Mouse (Mus musculus) fibroblast of lung, adult 2 months (primary cell): Measurements from ENCODE around the gene Fbxo34.
"Not testable (repeated sequence)": the region's sequence is repeated elsewhere in the genome, so short reads cannot be mapped to it uniquely, and the experiment has no call there.

ENCODE experiments used
- DNase-seq: peaks from one replicate; pipeline ENCODE4 v3.0.0-alpha.2; 2011; ENCODE audit warnings: low read depth

The Fbxo34 gene

DNA sequence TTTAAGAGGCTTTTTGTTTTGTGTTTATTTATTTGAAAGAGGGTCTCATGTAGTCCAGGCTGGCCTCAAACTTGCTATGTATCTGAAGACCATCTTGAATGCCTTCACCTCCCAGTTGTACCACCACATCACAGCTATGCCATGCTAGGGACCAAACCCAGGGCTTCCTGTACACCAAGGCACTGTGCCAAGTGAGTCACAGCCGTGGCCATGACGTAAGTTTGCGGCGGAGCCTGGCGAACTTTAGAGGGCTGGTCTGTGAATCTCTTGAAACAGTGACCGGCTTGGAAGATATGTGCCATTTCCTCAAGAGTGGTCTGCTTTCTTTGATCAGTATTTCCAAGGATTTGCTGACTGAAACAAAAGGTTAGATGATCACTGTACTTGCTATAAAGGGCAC, 68.4 kb downstream of the Fbxo34 start:
- peak; percentile 51 for DNase-seq

DNA sequence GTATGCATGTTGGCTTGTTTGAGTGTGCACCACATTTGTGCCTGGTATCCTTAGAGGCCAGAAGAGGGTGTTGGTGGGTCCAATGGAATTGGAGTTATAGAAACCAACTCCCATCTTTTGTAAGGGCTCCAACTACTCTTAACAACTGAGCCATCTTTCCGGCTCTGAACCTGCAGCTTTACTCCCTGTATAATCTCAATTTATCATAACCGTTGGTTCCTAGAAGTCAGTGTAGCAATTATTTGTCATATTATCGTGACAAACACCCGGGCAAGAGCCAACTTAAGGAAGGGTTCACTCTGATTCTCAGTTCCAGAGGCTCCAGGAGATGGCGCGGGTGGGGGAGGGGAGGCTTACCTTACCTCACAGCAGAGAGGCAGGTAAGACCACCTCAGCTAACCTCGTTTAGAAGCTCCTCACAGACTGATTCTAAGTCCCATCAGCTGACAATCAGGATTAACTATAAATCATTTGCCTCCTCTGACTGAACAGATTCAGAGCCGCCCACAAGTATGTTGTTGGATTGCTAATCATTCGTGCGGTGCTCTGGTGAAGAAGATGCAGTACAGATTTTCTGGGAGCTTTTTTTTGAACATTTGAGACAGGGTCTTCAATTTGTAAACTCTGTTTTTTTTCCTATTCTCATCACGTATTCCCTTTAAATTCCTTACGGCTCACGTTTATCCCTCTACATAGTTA, 70.7 kb downstream of the Fbxo34 start:
- DNase-seq: no peak

DNA sequence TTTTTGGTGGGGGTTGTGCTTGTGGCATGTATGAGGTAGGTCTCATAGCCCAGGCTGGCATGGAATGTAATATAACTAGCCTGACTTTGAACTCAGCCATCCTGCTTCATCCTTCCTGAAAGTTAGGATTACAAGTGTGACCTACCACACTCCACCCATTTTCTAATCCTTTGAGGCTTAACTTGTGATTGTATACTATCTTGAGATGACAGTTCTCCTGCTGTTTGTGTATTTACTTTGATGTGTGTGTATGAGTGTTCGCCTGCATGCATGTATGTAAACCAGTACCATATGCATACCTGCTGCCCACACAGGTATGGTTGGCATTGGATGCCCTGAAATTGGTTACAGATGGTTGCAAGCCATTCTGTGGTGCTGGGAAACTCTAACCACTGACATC, 71.4 kb downstream of the Fbxo34 start:
- DNase-seq: no peak

DNA sequence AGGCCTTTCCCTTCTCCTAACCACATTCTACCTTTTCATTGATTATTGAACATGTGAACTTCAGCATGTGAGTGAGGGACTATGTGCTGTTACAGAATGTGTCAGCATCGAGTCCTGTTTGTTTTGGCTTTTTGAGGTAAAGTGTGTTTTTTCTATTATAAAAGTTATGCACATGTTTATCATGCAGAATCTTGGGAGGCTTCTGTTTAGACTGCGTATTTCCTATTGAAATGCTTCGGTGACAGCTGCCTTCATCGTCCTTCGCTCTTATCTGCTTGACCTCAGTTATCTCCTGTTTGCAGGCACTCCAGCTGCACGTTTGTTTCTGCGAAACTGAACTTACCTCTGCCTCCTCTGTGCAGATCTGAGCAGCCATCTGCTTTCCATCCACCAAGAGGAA, 72.1 kb downstream of the Fbxo34 start:
- DNase-seq: no peak

DNA sequence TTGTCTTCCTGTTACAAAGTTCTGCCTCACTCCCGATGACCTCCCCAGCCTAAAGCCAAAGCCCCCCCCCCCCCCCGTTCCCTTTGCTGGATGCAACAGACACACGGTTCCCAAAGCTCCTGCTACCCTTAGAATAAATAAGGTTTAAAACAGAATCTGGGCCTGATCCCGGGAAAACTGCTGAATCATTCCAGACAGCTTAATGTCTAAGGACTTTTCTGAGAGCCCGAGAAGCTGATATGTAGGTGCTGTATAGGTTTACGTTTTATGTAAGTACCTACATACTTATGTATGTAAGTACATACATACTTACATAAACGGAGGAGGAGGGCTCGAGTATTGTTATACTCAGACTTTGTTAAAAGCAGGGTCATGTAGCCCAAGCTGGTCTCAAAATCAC, 75.2 kb downstream of the Fbxo34 start:
- DNase-seq: no peak

DNA sequence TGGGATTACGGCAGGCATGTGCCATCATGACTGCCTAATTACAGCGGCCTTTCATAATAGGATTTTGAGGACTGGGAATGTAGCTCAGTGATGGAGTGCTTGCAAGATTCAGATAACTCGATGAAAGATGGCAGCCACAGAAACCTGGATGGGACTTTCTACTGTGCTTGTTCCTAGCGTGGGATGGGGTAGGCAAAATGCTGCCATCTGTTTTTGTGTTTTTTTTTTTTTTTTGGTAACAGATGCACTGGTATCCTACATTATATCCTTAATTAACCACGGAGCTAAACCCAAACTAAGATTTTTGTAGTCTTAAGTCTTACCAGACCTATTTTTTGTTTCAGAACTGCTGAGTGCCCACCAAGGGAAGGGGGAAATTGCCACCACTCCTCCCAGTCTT, 75.6 kb downstream of the Fbxo34 start:
- DNase-seq: no peak

DNA sequence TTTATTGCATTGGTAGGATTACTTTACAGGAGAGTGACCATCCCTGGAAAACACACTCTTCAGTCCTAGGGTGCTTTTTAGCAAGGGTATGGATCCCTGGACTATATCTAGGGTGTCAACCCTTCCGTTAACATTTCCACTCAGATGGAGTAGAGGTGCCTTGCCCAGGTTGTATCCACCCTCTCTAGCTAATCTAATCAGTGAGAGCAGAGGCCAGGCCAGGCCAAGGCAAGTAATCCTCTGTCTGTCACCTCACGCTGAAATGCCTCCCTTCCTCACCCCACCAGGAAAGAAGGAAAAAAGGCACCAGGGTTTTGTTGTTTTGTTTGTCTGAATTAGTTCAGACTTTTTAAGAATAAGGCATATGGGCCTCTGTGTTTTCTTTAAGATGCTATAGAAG, 77.6 kb downstream of the Fbxo34 start:
- DNase-seq: no peak

DNA sequence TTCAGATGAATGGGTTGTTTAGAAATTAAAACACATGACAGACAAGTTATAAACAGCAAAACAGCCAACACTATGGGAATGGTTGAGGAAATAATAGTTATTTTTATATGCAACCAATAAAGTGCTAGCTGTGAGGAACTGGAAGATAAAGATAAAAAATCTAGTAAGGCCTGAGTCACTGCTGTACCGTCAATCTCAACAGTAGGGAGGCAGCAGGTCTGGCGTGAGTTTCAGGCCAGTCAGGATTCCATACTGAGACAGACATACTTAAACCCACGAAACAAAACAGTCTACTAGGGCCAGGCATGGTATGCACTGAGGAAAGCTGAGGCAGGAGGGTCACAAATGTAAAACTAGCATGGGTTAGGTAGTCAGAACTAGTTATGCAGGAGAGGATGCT, 78.1 kb downstream of the Fbxo34 start:
- no peak for DNase-seq

DNA sequence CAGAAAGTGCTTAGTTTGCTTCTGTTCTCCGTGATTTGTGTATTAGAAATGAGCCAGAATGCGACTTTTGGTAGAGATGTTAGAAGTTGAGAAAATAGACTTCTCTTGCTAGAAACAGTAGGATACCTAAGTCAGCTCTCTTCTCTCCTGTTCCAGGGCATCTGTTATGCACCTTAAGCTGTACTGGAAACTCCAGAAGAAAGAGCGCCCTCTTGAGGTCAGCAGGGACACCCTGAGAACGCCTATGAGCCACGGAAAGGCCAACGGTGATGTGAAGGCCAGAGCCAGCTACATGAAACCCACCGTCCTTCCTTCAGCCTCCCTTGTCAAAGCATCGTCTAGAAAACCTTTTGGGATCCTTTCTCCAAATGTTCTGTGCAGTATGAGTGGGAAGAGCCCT, 78.8 kb downstream of the Fbxo34 start:
- DNase-seq: peak; percentile 22

DNA sequence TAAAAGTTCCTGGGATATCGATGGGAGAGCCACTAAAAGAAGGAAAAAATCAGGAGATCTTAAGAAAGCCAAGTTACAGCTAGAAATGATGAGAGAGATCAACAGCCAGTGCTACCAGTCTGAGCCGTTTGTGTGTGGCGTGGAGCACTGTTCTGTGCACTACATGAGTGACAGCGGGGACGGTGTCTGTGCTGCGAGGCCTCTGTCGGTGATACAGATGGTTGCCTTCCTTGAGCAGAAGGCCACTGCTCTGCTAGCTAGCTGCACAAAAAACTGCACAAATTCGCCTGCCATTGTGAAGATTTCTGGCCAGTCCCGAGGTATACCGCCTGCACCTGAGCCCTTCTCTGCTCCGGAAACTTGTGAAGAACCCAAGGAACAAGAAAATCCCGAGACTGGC, 79.4 kb downstream of the Fbxo34 start:
- not testable (repeated sequence) for DNase-seq

DNA sequence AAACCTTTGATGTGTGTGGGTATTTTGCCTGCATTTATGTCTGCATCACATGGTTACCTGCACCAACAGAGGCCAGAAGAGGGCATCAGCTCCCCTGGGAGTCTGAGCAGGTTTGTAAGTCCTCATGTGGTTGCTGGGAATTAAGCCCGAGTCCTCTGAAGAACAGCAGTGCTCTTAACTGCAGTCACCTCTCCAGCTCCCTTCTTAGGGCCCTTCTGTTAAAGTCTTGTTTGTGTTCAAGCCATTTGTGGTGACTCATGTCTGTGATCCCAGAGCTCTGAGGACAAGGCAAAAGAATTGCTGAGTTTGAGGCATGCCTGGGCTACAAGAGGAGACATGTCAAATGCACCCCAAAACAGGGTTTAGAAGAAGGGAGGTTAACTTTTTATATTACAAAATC, 82.3 kb downstream of the Fbxo34 start:
- peak; percentile 55 for DNase-seq

DNA sequence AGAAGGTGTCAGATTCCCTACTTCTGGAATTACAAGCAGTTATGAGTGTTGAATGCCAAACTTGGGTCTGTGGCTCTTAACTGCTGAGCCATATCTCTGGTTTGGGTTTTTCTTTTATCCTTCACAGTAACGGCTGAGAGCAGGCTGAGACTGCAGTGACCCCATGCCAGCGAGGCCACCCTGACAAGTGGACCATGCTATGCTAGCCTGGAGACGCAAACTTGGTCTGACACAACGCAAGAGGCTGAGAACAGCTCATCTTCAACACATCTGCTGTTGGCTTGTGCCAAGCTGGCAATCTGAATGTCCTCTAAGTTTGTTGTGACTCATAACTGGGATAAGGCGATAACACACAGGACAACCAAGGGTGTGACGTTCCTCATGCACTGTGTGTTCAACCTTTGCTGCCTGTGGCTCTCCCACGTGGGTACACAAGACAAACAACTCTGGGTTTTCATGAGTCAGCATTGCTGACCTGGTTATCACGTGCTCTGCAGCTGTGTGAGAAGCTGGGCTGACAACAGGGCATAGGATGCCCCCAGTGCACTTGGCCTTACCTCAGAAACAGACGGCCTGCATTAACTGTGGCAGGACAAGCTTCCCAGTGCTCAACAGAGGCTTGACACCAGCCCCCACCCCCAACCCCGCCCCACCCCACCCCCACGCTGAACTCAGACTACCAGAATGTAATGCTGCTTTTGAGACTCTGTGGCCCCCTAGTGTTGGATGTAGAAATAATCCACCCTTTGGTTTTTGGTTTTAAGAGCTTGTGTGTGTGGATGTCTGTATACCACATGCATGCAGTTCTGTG, 83.3 kb downstream of the Fbxo34 start:
- peak; percentile 89 for DNase-seq

DNA sequence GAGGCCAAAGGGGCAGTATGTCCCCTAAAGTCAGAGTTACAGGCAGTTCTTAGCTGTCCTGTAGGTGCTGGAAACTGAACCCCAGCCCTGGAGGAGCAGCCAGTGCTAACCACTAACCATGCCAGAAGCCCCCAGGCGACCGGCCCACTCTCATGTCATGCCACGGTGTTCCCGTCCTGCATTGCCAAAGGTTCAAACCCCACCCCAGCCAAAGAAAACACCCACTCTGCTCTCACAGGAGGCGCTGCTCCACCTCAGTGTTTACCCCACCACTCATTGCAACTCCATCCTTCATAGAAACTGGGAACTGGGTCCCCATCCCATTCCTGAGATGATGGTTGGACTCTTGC, 83.9 kb downstream of the Fbxo34 start:
- no peak for DNase-seq

DNA sequence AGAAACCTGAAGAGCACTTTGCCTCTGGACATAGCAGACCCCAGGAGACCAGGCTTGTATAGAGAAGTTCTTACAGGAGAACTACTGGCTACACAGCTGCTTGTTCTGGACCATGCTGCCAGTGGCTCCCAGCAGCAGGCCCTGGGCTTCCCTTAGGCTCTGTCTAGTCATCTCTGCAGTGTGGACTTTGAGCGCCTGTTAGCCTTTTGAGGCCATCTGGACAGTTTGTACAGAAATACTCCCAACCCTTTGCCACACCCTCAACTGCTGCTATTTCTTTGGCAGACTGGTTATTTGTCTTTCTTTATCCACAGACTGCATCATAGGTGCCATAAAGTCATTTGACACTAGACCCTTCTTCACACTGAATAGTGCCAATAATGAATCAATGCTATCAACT, 84.9 kb downstream of the Fbxo34 start:
- DNase-seq: no peak

DNA sequence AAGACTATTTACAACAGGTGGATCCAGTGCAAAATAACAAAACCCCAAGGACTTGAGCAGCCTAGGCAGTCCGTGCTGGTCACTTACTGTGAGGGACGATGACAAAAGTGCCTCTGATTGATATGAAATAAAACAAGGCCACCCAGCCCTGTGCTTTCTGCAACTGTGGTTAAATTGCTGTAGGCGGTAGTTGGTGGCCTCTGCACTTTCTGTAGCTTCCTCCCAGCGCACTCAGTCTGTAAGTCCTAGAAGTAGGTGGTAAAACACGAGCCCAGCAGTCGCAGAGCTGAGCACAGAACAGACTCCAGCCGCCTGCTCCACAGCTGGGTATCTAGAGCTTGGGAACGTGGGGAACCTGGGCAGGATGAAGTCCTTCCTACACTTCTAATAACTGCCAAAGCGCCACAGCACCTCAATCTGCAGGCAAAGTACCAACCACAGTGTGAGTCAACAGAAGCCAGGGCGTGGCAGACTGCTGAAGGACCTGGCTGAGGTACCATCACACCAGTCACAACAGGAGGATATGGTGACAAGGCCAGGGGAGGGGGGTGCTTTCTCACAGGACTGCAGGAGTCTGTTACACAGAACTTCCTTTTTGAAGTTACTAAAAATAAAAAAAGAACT, 91.2 kb downstream of the Fbxo34 start:
- no peak for DNase-seq

DNA sequence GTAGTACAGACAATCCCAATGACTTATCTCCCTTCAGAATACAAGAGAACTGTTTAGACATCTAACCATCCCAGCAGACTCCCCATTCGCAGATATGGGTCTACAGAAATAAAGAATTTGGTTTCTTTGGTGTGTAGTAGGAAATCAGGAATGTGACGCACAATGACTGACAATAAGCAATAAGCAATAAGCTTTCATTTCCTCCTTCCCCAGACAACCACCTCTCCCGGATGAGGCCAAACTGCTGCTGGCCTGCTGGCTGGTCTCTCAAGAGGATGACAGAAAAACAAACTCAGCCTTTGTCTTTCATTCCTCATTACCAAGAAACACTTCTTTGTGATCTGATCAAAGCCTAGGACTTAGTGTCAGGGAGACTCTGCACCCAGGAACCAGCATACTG, 92.1 kb downstream of the Fbxo34 start:
- DNase-seq: no peak

DNA sequence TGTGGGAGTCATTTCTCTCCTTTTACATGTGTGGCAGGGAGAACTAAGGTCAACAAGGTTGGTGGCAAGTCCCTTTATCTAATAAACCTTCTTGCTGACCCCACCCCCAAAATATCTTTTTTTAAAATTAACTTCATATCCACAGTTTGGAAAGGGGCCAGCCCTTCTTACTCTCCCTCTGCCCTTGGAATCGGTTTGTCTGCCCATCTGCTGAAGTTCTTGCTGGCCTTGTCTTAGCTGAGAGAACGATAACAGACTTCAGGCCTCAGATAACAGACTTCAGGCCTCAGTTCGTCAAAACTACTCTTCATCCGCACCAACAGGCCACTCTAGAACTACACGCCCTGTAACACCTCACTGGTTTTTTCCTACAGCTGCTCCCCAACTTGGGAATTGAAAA, 94.1 kb downstream of the Fbxo34 start:
- DNase-seq: no peak

DNA sequence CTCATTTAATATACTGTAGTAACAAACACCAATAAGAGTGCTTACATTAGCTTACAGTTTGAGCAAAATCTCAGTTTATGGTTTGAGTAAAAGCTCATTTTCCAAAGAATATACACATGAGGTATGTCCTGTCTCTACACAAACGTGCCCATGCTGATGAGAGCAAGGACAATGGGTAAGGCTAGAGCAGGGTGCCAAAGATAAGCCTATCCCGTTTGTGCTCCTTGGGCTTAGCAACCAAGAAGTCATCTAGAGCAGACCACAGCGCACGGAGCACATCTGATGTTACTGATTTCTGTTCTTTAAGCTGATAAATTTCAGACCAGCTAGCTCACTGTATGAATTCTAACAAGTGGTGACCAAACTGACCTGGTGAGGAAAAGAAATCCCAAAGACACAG, 94.7 kb downstream of the Fbxo34 start:
- DNase-seq: no peak

DNA sequence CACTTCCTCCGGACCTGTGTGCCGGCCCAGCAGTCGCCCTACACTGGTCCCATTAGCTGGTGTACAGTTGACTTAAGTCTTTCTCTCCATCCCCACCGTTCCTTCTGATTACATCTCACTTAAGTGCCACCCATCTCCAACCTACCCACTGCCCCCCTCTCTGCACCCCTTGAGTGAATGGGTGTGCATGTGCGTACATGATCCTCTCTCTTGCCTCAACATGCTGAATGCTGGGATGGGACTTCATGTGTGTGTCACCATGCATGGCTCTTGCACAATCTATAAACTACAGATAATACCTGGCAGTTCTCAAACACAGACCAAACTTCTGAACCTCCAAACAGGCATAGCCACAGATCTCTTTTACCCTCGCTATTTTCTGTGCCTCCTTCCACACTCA, 101.4 kb downstream of the Fbxo34 start:
- DNase-seq: no peak

DNA sequence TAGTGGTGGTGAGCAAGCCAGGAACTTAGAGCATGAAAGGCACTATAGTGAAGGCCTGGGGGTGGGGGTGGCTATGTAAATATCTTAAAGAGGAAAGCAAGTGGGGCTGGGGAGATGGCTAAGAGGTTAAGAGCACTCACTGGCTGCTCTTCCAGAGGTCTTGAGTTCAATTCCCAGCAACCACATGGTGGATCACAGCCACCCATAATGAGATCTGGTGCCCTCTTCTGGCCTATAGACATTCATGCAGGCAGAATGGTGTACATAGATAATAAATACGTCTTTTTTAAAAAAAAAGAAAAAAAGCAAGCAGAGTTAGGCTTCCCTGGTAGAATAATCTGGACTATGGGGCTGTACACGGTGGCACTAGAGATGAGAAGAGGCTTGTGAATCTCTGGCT, 103.2 kb downstream of the Fbxo34 start:
- DNase-seq: no peak

DNA sequence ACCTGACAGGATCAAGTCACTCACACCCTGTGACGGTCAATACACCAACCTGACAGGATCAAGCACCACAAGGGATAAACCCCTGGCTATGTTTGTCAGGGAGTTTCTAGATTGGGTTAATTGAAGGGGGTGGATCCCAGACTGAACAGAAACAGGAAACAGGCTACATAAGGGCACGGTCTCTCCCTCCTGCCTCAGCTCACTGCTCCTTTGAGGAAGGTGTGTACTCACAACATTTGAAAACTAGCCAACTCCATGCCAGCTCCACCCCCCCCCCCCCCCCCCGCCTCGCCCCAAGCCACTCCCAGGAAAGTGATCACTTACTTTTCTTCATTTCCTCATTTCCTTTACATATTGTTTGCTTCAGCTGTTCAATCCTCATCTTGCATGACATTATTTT, 104.0 kb downstream of the Fbxo34 start:
- no peak for DNase-seq

DNA sequence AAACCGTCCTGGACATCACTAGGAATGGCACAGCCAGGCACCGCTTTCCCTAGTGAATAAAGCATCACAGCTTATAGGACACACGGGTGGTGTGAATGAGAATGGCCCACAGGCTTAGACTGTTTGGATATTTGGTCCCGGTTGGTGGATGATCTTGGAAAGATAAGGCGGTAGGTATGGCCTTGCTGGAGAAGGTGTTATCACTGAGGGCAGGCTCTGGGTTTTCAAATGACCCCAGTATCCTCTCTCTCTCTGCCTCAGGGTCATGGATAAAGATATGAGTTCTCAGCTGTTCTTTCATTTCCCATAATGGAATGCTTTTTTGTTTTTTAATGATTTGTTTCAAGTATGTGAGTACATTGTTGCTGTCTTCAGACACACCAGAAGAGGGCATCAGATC, 105.0 kb downstream of the Fbxo34 start:
- no peak for DNase-seq

DNA sequence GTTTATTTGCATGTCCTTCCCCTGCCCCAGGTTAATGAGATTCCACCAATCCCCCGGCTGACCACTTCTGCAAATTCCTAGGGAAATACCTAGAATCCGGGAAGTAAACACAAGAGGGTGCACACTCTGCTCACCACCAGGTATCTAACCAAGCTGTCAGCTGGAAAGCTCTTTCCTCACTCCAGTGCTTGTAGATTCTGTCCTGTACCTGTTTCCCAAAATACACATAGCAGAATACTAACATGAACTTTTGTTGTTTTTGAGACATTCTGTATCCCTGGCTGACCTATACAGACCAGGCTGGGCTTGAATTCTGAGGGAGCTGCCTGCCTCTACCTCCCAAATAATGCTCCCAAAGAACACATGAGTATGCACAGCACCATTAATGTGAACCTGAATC, 110.5 kb downstream of the Fbxo34 start:
- DNase-seq: no peak

DNA sequence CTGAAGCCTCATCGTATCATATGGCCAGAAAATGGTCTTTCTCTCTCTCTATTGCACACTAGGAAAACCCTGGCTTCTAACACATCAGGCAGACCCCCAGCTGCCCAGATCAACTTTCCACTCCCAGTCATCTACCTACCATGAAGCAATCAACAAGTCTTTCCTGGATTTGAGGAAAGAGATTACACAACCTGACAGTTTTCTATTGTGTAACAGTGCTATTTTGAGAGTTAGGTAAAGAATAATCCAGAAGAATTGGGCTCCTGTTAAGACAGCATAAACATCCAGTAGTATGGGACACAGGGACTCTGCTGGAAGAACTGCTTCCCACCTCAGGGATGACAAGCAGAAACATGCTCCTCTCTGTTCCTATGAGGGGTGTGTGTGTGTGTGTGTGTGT, 112.3 kb downstream of the Fbxo34 start:
- DNase-seq: no peak
